Mouse (Mus musculus) brain, adult 2 months (tissue): ENCODE data around the gene Rita1.

Experiments used
- DNase-seq: peaks from one replicate; pipeline ENCODE4 v3.0.0; 2011; ENCODE audit warnings: low read depth, low spot score

Rita1 gene

DNA sequence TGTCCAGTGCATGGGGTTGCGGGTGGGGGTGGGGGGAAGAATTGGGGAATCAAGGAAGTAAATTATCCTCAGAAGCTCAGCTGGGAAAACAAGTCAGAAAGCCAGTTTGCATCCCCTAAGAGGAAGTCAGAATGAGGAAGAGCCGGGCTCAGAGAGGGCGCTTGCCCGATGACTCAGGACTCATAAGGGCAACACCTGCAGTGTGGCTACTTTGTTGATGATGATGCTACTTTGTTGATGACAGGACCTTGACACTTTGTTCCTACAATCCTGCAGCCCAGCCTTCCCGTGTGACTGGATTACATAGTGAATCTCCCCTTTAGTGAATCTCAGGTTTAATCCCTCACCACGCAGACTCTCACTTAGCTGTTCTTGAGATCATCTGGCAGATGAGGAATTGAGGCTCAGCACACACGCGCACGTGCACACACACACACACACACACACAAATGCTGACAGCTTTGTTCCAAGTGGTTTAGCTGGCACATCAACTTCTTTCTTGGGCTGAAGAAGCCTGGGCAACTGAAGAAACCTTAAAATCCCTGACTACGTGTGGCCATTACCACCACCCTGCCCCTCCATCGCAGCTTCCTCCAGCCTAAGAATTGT is 42.0 kb downstream of the Rita1 start:
- DNase-seq = no peak

DNA sequence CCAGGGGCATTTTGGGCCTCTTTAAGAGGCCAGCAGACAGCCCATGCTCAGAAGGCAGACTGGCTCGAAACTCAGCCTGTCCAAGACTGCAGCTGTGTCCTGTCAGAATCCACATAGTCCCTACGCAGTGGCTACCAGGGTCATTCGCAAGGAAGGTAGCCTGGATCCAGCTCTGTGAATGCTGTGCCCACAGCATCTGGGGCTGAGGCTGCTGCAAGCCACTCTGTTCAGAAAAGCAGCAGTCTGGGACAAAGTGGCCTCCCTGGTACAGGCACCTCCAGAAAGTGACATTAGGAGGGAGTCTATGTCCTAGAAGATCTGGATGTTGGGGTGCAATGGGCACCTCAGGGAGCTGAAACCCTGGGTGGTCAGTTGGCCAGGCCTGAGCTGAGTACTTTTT is 42.6 kb downstream of the Rita1 start:
- DNase-seq = no peak

DNA sequence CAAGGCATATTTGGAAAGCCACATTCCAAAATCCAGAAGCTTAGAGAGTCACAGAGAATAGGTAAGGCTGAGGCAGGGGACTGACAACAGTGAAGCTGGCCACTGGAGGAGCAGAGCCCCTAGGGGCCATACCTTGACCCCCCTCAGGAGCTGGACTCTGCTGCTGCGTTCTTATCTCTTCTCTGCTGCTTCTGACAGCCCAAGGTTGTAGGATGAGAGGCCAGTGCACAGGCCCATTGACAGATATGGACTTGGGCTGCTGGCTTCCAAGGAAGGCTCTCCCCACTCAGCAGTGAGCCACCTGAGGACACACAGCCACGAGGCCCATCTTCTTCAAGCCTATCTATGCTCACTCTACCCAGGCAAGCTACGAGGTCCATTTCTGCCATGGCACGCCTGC is 43.4 kb downstream of the Rita1 start:
- DNase-seq = no peak

DNA sequence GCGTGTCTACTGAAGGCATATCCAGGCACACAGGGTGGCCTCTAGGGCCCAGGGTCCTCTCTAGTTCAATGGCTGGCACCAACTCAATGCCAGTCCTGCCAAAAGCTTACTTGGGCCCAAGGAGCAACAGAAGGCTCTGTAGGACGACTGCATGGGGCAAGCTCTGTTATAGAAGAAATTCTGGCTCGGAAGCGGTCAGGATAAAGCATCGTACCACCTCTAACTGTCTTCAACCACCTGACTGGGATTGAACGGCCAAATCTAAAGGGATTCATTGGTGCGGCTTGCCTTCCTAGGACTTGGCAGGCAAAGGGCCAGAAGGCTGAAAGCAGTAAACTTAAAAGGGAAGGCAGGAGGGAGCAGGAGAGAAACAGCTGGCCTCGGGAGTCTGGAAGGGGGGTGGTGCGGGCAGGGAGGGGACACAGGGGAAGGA is 44.0 kb downstream of the Rita1 start:
- DNase-seq = peak; percentile 67

DNA sequence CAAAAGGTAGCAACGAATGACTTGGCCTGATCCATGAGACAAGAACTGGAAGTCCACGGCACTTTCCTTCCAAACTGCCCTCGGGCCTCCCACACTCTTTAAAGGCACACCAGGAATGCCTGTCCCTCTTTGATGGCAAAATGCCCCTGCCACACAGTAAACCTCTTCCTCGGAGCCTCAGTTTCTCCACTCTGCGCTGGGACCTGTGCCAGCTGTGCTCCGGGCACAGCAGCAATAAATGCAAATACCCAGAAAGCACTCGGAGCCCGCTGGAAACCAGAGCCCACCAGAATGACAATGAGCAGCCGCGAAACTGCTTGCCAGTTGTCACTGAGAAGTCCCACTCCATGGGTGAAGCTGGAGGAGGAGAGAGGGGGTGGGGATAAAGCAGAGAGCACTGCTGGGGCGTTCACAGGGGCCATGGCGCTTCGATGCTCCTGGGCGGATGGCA is 44.6 kb downstream of the Rita1 start:
- DNase-seq = no peak

DNA sequence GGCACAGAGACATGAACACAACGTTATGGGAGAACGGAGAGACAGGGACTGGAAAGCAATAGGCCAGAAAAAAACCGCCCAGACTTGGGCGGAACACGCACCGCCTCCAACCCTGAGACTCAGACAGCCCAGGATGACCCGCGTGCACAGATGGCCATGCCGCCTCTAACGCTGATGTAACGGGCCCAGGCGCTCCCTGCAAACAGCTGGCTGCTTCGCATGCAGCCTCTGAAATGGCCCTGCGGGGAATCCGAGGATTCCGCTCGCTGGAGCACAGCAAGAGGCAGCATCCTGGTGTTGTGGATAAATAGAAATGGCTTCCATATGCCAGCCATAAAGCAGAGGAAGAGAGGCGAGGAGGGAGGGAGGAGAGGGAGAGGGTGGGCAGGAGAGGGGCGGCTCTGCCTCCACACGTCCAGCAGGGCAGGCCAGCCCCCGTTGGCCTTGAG is 45.1 kb downstream of the Rita1 start:
- DNase-seq = peak; percentile 84

DNA sequence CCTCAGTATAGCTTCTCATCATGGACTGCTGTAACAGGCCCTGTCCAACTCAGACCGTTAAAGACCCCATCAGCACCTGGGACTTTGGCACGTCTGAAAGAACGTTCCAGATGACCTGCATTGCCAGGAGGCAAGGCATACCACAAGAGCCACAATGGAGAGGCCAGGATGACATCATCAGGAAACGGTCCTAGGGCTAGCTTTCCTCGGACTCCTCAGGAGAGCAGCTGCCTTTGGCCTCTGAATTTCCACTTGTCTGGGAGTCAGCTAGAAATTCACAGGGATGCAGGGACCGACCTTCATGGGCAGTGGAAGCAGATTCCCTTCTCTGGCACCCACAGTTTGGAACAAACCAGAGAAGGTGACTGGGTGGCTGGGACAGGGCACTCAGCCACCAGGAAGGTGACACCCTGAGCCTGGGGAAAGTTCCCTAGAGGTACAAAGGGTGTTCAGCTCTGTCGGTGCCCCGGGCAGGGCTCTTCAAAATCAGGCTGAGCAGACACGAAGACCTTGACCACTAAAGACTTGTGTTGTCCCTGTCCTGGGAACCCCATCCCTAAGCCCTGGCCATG is 45.6 kb downstream of the Rita1 start:
- peak; percentile 77 for DNase-seq

DNA sequence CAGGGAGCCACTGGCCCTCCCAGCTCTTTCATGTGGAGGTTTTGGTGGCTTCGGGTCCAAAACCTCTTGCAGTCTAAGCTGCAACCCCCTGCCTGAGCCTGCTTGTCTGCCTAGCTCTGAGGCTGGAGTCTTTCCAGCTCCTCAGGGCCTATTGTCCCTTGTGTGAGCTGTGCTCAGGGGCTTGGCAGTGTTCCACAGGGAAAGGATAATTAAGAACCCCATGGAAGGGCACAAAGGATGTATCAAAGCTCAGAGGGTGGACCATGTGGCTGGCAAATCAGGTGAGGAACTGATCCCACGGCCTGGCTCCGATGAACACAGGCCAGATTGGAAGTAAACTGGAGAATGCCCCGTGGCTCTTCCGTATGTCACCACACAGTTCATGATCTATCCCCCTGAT is 46.3 kb downstream of the Rita1 start:
- DNase-seq = peak; percentile 97

DNA sequence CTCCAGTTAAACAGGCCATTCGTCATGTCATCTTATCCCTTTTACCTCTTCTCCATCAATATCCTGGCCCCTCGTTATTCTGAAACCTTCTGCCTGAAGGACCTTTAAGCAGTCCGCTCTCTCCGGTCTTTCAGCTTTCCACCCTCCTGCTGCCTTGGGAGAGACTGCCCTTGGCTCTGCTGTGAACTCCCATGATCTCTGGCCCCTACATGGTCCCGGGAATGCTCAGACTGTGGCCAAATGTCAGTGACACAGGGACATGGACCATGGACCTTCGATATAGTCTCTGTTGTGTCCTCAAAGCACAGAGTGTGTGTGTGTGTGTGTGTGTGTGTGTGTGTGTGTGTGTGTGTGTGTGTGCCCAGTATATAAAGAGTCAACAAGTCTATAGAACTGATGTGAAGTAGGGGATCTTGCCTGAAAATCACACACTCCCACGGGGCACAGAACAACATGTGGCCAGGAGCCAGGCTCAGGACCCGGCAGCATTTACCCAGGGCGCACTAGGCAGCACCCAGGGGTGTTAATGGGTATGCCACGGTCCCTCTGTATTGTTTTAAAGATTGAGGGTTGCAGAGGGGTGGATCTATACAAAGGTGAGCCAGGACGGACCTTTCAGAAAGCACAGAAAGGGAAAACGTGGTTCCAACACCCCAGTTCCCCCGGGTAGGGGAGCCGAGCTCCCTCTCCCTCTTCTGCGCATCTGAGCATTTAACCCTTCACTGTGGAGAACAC is 47.1 kb downstream of the Rita1 start:
- no peak for DNase-seq

DNA sequence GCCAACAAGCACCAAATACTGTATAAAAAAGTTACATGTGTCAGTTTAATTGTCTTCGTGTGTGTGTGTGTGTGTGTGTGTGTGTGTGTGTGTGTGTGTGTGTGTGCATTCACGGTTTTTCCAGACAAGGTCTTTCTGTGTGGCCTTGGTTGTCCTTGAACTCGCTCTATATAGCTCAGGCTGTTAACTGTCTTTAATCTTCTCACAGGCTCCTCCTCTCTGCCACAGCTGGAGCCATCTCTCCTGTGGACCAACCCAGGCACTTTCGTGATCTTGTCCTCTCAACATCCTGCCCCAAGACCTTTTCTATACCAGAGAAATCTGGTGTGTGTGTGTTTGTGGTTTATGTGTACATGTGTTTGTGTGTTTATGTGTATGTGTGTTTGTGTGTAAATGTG is 48.5 kb downstream of the Rita1 start:
- DNase-seq = no peak

DNA sequence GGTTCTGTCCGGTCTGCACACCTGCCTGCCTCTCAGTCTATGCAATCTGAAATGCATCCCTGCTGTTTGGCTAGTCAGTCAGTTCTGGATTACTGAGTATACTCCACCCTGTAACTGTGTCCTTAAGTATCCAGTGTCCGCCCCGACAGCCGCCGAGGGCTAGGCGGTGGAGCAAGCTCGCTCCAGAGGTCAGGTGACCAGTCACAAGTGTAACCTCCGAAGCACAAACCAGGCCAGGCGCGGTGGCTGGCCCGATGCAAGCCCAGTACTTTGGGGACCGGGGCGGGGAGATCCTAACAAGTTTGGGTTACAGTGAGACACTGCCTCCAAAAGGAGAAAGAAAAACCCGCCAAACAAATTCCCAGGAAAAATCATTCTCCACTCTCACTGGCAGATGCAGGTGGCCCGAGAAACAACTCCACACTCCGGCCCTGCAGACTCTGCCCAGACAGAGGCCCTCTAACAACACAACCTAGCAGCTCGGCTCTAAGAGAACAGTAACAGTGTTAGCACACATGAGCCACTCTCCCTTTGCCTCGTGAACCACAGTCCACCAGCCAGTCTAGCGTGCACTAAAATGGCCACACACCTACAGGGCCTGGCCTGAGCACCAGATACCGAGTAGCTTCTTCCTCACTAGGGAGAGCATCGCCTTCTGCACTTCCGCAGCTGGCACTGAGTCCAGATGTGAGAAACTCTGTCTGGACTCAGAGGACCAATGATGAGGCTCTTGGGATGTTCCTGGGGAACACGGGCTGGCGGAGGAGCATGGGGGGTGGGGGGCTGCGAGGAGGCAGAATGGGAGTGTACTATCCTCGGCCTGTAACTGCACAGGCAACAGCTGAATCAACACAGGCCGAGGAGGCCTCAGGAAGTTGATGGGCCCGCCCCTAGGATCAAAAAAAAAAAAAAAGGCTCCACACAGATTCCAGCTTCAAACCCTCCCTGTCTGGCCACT is 49.2 kb downstream of the Rita1 start:
- no peak for DNase-seq

DNA sequence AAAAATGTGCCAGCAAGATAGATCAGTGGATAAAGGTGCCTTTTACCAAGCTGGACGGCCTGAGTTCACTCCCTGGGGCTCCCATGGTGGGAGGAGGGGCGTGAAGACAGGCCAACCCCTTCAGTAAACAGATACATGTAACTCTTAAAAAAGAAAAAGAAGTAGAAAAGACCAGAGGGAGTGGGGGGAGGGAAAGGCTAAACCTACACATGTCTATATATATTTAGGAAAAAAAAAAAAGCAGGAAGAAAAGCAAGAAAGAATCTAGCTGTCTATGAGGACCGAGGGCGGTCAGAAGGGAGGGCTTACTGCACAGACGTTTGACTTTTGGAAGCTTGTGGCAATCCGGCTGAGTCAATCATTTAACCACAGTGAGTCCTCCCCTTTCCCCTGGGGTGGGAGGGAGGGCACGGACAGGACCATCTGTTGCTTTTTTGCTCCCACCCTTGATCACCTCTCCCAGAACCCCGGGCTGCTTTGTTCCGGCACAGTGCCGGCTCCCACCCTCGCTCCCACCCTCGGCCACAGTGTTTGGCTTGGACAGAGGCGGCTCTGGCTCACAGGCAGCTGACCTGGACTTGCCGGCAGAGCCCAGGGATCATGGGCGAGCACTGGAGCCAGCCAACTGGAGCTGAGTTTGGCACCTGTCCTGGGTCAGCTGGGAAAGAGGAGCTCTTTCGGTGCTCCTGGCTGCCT is 51.6 kb downstream of the Rita1 start:
- DNase-seq = peak; percentile 90

DNA sequence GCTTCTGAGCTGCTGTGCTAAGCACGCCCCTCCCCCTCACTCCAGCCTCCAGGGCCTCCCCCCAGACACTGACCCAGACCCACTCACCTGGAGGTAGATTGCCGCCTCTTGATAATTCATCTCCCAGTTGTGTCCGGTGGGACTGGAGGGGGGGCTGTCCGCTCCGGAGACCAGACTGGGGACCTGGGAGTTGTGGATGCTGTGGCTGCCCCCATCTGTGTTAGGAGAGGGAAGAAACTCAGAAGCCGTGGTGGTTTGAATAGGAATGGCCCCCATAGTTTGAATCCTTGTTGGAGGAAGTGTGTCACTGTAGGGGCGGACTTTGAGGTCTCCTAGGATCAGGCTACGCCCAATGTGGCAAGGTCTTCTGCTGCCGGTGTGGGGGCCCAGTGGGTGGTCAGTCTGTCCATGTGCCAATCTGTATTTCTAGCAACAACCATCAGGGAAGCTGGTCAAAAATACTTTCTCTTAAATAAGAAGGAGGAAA is 52.2 kb downstream of the Rita1 start:
- peak; percentile 48 for DNase-seq

DNA sequence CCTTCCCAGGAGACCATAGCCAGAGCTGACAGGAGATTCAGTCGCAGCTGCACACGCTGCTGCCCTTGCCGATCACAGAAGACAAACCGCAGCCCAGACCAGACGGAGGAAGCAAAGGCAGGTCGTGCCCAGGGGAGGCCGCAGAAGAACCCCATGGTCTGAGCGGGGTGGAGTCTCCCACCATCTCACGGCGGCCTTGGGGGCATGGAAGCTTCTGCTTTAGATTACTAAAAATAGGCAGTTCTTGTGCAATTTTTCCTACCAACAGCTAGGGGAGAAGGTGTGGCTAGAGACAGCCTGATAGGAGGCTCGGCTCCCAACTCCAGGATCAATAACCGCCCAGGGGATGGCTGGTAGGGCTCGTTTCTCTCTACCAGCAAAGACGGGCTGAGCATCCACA is 53.6 kb downstream of the Rita1 start:
- DNase-seq = peak; percentile 47

DNA sequence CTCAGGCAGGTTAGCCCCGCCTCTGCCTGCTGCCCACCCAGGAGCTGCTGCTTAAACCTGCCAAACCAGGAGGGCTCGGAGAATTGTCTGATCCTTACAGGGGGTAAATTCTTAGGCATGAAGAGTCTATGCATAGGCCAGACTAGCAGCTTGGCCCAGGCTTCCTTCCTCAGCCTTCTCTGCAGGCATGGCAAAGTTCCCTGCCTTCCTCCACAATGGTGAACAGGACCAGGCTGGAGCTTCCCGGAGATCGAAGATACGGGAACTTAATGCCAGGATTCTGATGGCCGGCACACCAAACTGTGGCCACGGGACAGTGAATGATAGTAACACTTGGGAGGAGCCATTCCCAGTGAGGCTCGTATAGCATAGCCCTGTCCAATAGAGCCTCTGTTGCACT is 54.3 kb downstream of the Rita1 start:
- no peak for DNase-seq

DNA sequence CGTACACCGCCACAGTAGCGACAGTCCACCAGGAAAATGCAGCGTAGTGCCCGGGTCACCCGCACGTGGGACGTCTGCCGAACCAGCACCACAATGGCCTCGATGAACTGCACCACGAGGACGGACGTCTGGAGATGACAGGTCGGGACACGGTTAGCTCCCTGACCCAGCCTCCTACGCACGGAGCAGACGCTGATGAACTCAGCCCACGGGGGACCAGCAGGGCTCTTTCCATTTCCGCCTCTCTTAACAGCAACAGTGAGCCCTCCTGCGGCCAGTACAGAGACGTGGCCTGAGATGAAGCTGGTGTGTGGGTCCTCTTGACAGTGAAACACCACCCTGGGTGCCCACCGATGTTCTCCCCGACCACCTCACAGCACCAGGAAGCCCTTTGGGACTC is 56.5 kb downstream of the Rita1 start:
- no peak for DNase-seq

DNA sequence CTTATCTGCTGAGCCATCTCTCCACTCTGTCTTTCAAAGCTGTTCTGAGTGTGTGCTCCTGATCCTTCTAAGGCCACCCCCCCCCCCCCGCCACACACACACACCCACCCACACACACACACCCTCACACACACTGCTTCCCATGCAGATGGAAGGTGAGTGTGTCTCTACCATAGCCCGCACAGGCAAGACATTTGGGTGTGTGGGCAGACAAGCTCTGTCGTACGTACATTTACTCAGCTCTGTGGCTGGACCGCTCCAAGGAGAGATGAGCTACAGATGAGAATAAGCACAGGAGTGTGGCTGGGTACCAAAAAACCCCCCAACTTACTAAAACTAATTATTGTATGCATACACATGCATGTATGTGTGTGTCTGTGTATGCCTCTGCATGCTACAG is 61.7 kb downstream of the Rita1 start:
- peak; percentile 64 for DNase-seq

DNA sequence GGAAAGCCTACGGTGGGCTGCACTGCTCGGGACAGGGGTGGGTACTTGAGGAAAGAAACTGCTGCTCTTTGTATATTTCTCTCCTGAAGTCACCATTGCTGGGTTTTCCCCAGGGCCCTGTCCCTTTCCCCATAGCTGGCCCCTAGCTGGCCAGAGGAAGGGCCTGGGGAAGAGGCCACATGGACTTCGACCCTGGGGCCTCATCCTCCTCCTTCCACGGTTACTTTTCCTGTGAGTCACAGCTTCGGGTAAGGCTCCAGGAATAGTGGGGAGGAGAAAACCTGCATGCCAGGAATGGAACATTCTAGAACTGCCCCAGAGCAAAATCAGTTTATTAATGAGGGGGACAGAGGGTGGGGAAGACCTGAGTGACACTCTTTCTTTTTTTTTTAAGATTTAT is 62.3 kb downstream of the Rita1 start:
- DNase-seq = no peak

DNA sequence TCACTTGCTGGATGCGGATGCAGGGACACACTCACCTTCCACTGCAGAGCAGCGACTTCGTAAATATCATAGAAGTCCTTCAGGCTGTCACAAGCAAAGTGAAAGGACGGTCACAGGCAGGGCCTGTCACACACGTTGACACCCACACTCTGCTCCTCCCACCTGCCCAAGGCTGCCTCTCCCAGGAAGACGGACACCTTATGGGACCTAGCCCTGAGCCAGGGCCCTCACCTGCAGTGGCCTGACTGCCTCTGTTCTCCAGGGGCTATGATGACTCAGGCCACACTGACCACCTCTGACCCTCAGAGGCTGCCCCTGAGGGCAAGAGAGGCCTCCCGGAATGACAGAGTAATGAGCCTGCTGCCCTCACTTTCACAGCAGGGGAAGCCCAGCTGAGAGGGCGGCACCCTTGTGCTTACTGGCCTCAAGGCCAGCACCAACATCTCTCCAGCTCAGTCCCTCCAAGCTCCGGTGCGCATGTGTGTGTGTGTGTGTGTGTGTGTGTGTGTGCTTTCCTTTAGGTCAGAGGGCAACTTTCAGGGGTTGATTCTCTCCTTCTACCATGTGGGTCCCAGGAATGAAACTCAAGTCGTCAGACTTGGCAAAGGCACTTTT is 64.0 kb downstream of the Rita1 start:
- no peak for DNase-seq
